Mouse (Mus musculus) adrenal gland, adult 2 months (tissue): Measurements from ENCODE around the gene Ak5. TPM values are rescaled to one million over a fixed set of nuclear protein-coding genes. Genes with fewer than 3 reads are reported as not detected.
"Not testable (repeated sequence)": the region's sequence is repeated elsewhere in the genome, so short reads cannot be mapped to it uniquely, and the experiment has no call there.

ENCODE experiments used
- DNase-seq: peaks from one replicate; pipeline ENCODE4 v3.0.0; 2021
- polyA plus RNA-seq: library from polyadenylated mRNA; depleted of rRNA; stranded (reverse); fragments of >200 nt; gene quantifications from 2 replicates; pipeline ENCODE4 v1.2.3, GENCODE M21; 2012
- total RNA-seq, 2 experiments: library from RNA; stranded (reverse); gene quantifications; 2 replicates each; pipeline ENCODE4 v1.2.3; 2021

The Ak5 gene
- total and polyA plus RNA-seq, 3 experiments = 0.72 to 4.8 (median 3.2) TPM

- DNase-seq = peak; percentile 41
Observed at GRCm38 (mm10) chr3:152625061-152625820, 42.9 kb downstream of the Ak5 start.

- DNase-seq = no peak
Observed at GRCm38 (mm10) chr3:152620534-152620933, 47.6 kb downstream of the Ak5 start.

GRCm38 (mm10) chr3:152620058-152620457 lies 48.1 kb downstream of the Ak5 start:
- no peak for DNase-seq

- DNase-seq = no peak
Observed at GRCm38 (mm10) chr3:152609076-152609475, 59.1 kb downstream of the Ak5 start.

- DNase-seq = no peak
Observed at GRCm38 (mm10) chr3:152605849-152606248, 62.3 kb downstream of the Ak5 start.

- no peak for DNase-seq
Observed at GRCm38 (mm10) chr3:152599679-152600078, 68.5 kb downstream of the Ak5 start.

- DNase-seq = no peak
Observed at GRCm38 (mm10) chr3:152596406-152597050, 71.6 kb downstream of the Ak5 start.

GRCm38 (mm10) chr3:152592767-152593425 lies 75.3 kb downstream of the Ak5 start:
- DNase-seq = no peak

- DNase-seq = no peak
Observed at GRCm38 (mm10) chr3:152590491-152590890, 77.7 kb downstream of the Ak5 start.

- DNase-seq = not testable (repeated sequence)
Observed at GRCm38 (mm10) chr3:152589101-152589500, 79.1 kb downstream of the Ak5 start.

- no peak for DNase-seq
Observed at GRCm38 (mm10) chr3:152587007-152587406, 81.2 kb downstream of the Ak5 start.

GRCm38 (mm10) chr3:152586191-152586590 lies 82.0 kb downstream of the Ak5 start:
- DNase-seq = no peak

- no peak for DNase-seq
Observed at GRCm38 (mm10) chr3:152585581-152585980, 82.6 kb downstream of the Ak5 start.

GRCm38 (mm10) chr3:152583033-152583432 lies 85.1 kb downstream of the Ak5 start:
- DNase-seq = no peak

- DNase-seq = peak; percentile 38
Observed at GRCm38 (mm10) chr3:152581853-152582252, 86.3 kb downstream of the Ak5 start.

GRCm38 (mm10) chr3:152579984-152580591 lies 88.1 kb downstream of the Ak5 start:
- DNase-seq = no peak

- DNase-seq = no peak
Observed at GRCm38 (mm10) chr3:152578282-152579228, 89.6 kb downstream of the Ak5 start.

GRCm38 (mm10) chr3:152577763-152578162 lies 90.4 kb downstream of the Ak5 start:
- no peak for DNase-seq

GRCm38 (mm10) chr3:152577273-152577672 lies 90.9 kb downstream of the Ak5 start:
- DNase-seq = no peak

- DNase-seq = no peak
Observed at GRCm38 (mm10) chr3:152569242-152569605, 98.9 kb downstream of the Ak5 start.

- no peak for DNase-seq
Observed at GRCm38 (mm10) chr3:152568455-152569241, 99.5 kb downstream of the Ak5 start.
